Mouse (Mus musculus): ENCODE measurements at regions not wholly inside any gene's neighbourhood (a gene's known extent, or its start where the extent isn't known, plus 50 kb on each side); places are given as distances from the start of the nearest gene placed in this dataset.

GRCm38 (mm10) chr13:107306958-107307357, 285.0 kb upstream of the Kif2a start:
- in situ Hi-C loops (cut with MboI, MseI): no loop called here

GRCm38 (mm10) chr13:107306232-107306631, 284.3 kb upstream of the Kif2a start:
- in situ Hi-C loops (cut with MboI, MseI): no loop called here

DNA sequence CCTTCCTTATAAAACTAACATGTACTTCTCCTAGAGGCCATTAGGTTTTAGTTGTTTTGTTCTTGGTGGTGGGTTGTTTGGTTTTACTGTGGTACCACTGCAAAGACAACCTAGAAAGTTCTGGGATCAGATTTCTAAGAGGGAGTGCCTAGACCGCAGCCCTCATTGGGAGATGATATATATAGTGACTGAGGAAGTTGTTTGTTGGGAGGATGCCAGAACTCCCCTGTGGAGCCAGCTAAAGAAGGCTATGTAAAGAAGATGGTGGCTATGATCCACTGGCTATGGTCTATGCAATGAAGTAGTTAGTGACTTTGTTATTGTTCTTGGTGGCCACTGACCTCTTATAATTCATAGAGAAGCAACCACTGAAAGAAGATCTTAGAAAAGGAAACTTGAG, 283.8 kb upstream of the Kif2a start:
- in situ Hi-C loops (cut with MboI, MseI): no loop called here

DNA sequence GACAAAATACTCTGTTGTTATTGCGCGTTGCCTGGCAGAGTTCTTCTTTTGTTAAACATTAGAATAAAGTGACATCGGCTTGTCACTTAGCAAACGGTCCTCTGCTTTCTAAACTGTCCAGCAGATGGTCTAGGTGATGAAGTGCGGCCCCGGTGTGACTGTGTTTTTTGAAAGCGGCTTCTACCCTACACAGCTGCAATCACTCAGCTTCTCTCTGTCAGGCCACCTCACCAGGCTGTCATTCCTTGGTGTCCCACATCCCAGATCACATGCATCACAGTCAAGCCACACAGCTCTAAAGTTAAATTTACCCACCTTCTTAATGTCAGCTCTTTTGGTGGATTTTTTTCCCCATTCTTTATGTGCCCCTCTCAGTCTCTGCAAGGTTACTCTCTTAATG, 282.0 kb upstream of the Kif2a start:
- in situ Hi-C loops (cut with MboI, MseI): no loop called here

- in situ Hi-C loops (cut with MboI, MseI): no loop called here
Measured at GRCm38 (mm10) chr13:107303322-107303721, 281.4 kb upstream of the Kif2a start.

GRCm38 (mm10) chr13:107300792-107301191, 278.9 kb upstream of the Kif2a start:
- in situ Hi-C loops (cut with MboI, MseI): no loop called here

DNA sequence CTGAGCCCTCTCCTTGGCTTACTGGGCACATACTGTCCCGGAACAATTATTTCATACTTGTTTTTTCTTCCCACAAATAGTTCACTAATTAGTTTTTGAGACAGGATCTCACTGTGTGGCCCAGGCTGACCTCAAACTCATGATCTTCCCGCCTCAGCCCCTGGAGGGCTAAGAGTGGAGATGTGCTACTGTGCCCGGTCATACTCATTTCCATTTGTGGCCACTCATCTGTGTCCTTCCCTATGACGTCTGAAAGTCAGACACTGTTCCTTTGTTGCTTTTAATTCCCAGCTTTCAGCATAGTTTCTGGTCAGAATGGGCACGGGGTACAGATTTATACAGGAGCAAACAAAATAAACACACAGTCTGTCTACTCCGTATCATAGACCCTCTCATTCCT, 242.7 kb upstream of the Kif2a start:
- in situ Hi-C loops (cut with MboI, MseI): no loop called here

- in situ Hi-C loops (cut with MboI, MseI): no loop called here
Measured at GRCm38 (mm10) chr13:107261479-107262050, 239.6 kb upstream of the Kif2a start.

GRCm38 (mm10) chr13:107260274-107260673, 238.3 kb upstream of the Kif2a start:
- in situ Hi-C loops (cut with MboI, MseI): no loop called here

- in situ Hi-C loops (cut with MboI, MseI): no loop called here
Measured at GRCm38 (mm10) chr13:107247792-107248505, 226.0 kb upstream of the Kif2a start.

- in situ Hi-C loops (cut with MboI, MseI): no loop called here
Measured at GRCm38 (mm10) chr13:107246956-107247751, 225.2 kb upstream of the Kif2a start.

DNA sequence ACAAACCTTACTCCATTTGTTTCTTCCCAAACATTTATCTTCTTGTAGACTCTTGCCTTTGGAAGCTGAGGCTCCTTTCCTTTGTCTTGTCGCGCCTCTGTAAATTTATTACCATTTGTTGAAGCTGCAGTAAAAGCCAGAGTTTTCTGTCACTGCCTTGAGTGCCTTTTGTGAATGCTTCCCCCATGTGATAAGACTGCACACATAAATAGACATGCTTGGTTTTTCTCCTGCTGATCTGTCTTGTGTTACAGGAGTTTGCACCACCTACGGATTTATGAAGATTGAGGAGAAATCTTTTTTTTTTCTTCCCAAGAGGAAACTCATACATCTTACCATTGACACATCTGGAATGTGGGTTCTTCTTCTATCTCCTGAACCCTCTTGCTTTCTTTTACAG, 222.2 kb upstream of the Kif2a start:
- in situ Hi-C loops (cut with MboI, MseI): no loop called here

GRCm38 (mm10) chr13:107239035-107239387, 217.1 kb upstream of the Kif2a start:
- in situ Hi-C loops (cut with MboI, MseI): no loop called here

DNA sequence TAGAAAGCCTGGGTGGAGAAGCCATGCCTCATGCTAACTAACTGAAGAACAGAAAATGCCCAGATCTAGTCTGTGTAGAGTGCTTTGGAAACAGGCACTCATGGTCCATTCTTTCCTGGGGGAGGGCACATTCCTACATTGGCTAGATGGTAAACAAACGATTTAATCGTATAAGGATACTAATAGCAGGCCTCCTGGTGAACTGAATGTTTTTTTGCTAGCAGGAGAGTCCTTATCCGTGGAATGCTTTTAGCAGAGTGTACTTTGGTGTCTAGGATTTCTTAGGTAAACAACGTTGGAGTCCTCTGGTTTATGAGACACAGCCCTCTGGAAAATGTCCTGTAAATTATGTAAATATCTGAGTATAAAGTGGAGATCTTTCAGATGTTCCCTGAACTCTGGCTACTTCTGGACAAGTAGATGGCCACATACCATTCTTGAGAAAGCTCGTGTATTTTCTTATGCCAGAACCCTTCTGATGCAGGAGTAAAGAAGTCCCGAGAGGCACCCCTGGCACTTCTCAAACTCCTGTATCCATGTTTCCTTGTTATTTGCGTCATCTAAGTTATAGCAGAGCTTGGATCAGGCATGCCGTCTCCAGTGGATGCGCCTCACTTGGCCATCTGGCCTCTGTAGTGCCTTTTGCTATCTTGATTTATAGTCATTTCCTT, 216.6 kb upstream of the Kif2a start:
- in situ Hi-C loops (cut with MboI, MseI): no loop called here

- in situ Hi-C loops (cut with MboI, MseI): no loop called here
Measured at GRCm38 (mm10) chr13:107219456-107219855, 197.5 kb upstream of the Kif2a start.

DNA sequence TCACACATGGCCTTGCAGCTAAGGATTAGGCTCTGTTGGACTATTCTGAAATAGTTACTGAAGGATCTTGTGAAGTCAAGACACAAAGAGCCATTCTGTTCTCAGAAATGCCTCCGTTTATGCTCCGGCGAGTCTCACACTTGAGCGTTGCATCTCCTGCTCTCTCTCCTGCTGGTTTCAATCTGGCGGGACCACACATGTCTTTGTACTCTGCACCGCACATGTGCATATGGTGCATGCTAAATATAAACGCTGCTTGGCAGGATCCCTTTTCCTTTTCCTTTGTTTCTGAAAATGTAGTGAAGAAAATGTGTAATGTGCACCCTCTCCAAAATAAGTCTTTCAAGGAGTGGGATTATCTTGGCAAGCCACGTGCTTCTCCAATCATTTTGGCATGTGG, 196.4 kb upstream of the Kif2a start:
- in situ Hi-C loops (cut with MboI, MseI): no loop called here

DNA sequence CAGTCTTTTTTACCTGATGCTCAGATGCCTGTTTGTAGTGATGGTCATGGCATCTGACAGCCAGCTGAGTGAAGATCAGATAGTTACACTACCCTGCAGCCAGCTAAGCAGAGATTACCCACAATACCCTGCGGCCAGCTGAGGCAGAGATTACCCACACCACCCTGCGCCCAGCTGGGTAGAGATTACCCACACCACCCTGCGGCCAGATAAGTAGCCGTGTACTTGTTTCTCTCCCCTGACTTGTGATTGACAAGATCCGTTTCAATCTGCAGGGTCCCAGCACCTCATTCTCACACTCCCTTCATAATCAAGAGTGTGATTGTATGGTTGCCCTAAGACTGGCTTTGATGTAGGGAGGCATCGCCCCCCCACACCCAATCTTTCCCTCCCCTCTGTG, 195.9 kb upstream of the Kif2a start:
- in situ Hi-C loops (cut with MboI, MseI): no loop called here

DNA sequence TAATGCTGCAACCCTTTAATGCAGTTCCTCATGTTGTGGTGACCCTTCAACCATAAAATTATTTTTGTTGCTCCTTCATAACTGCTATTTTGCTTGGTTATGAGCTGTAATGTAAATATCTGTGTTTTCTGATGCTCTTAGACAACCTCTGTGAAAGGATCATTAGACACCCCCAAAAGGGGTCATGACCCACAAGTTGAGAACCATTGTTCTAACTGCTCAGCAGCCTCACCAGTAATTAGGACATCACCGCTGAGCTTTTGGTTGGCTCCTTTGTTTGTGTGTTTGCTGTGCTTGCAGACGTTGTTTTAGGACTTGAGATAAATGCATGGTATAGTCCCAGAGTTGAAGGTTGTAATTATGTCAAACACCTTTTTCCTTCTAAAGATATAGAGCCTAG, 191.4 kb upstream of the Kif2a start:
- in situ Hi-C loops (cut with MboI, MseI): no loop called here

DNA sequence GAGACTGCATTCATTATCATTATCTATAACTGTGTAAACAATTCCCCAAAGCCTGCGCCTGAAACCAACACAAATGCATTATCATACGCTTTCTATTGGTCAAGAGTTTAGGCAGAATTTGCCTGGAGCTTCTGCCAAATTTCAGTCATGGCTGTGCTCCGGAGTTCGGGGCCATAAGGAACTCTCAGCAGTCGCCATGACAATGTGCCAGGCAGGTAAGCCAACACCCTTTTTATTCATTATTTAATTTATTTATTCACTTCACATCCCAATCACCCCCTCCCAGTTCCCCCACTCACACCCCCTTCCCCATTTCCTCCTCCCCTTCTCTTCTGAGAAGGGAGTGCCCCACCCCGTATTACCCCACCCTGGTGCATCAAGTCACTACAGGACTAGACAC, 188.8 kb upstream of the Kif2a start:
- in situ Hi-C loops (cut with MboI, MseI): no loop called here

GRCm38 (mm10) chr13:107207354-107208181, 185.6 kb upstream of the Kif2a start:
- in situ Hi-C loops (cut with MboI, MseI): no loop called here

DNA sequence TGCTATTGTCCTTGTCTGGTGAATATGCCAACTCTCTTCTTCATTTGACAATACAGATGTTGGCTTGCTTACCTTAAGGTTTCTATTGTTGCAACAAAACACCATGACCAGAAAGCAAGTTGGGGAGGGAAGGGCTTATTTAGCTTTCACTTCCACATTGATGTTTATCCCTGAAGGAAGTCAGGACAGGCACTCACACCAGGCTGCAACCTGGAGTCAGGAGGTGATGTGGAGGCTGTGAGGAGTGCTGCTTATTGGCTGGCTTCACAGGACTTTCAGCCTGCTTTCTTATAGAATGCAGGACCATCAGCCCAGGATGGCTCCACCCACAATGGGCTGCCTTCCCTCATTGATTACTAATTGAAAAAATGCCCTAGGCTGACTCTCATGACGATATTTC, 177.9 kb upstream of the Kif2a start:
- in situ Hi-C loops (cut with MboI, MseI): no loop called here

DNA sequence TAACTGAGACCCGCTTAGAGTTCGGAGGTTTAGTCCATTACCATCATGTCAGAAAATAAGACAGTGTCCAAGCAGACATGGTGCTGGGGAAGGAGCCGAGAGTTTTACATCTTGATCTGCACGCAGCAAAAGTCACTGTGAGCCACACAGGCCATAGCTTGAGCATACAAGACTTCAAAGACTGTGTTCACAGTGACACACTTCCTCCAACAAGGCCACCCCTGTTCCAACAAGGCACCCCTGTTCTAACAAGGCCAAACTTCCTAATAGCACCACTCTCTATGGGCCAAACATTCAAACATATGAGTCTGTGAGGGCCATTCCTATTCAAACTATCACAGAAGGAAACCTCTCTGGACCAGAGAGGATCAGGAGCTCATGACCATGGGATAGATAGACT, 171.5 kb upstream of the Kif2a start:
- in situ Hi-C loops (cut with MboI, MseI): no loop called here
